Mouse (Mus musculus): Measurements from ENCODE around the gene Rassf8. TPM values are rescaled to one million over a fixed set of nuclear protein-coding genes. Genes with fewer than 3 reads are reported as not detected.

Gene Rassf8
- polyA plus RNA-seq, 1 experiment from 2014 or later = 10.6 TPM

GRCm38 (mm10) chr6:145750394-145750793 lies 3.8 kb downstream of the Rassf8 start:
- Histone ChIP-seq H3K36me3 (peaks cover 19% of the 10 kb centered on the region), H3K9me3 (replicated peaks) (no peaks in the 10 kb centered on the region), H3K9ac (no peak overlapping the region), H3K4me3 (no peak overlapping the region), H3K4me2 (no peak overlapping the region), H3K27ac (ENCODE audit: poor library complexity, severe bottlenecking) (no peak overlapping the region), H3K27me3 (replicated peaks) (no peaks in the 10 kb centered on the region), H3K4me1 (replicated peaks) (peaks cover 39% of the 10 kb centered on the region)
- 83% methylated on average over 3 of the region's 3 CpGs for WGBS
- ATAC-seq (ENCODE audit: insufficient number of reproducible peaks, low FRiP score) = no peak

GRCm38 (mm10) chr6:145753296-145753695 lies 6.7 kb downstream of the Rassf8 start:
- Histone ChIP-seq H3K4me2 (no peak overlapping the region), H3K4me1 (replicated peaks) (peaks cover 63% of the 10 kb centered on the region), H3K36me3 (peaks cover 21% of the 10 kb centered on the region), H3K9ac (no peak overlapping the region), H3K27ac (ENCODE audit: poor library complexity, severe bottlenecking) (no peak overlapping the region; the same call in 1 of the 2 replicates), H3K4me3 (no peak overlapping the region), H3K27me3 (replicated peaks) (no peaks in the 10 kb centered on the region), H3K9me3 (replicated peaks) (no peaks in the 10 kb centered on the region)
- whole genome bisulfite sequencing = 80% methylated on average over 6 of the region's 6 CpGs
- no peak for ATAC-seq (ENCODE audit: insufficient number of reproducible peaks, low FRiP score)

GRCm38 (mm10) chr6:145754416-145754815 lies 7.9 kb downstream of the Rassf8 start:
- Histone ChIP-seq H3K27ac (ENCODE audit: poor library complexity, severe bottlenecking) (no peak overlapping the region), H3K36me3 (peaks cover 21% of the 10 kb centered on the region), H3K9me3 (replicated peaks) (no peaks in the 10 kb centered on the region), H3K4me1 (replicated peaks) (peaks cover 69% of the 10 kb centered on the region), H3K9ac (no peak overlapping the region), H3K4me3 (no peak overlapping the region), H3K27me3 (replicated peaks) (no peaks in the 10 kb centered on the region), H3K4me2 (no peak overlapping the region)
- ATAC-seq (ENCODE audit: insufficient number of reproducible peaks, low FRiP score) = no peak
- 59% methylated on average over 6 of the region's 6 CpGs for WGBS

GRCm38 (mm10) chr6:145755942-145756639 lies 9.5 kb downstream of the Rassf8 start:
- Histone ChIP-seq H3K27ac (ENCODE audit: poor library complexity, severe bottlenecking) (0 out of 2 replicates have a peak overlapping the region, but pooled peaks have one; percentile 45), H3K36me3 (peaks cover 9% of the 10 kb centered on the region; the same call in 1 of the 2 replicates), H3K4me1 (replicated peaks) (peaks cover 86% of the 10 kb centered on the region), H3K9me3 (replicated peaks) (no peaks in the 10 kb centered on the region), H3K9ac (0 out of 2 replicates have a peak overlapping the region, but pooled peaks have one; percentile 11), H3K4me3 (no peak overlapping the region), H3K27me3 (replicated peaks) (no peaks in the 10 kb centered on the region), H3K4me2 (no peak overlapping the region)
- ATAC-seq (ENCODE audit: insufficient number of reproducible peaks, low FRiP score) = no peak
- WGBS = 72% methylated on average over 14 of the region's 14 CpGs

GRCm38 (mm10) chr6:145756640-145757005 lies 10.1 kb downstream of the Rassf8 start:
- Histone ChIP-seq H3K27ac (ENCODE audit: poor library complexity, severe bottlenecking) (no peak overlapping the region), H3K4me1 (replicated peaks) (peaks cover 91% of the 10 kb centered on the region), H3K4me3 (no peak overlapping the region), H3K4me2 (no peak overlapping the region), H3K9ac (no peak overlapping the region), H3K27me3 (replicated peaks) (no peaks in the 10 kb centered on the region), H3K9me3 (replicated peaks) (no peaks in the 10 kb centered on the region), H3K36me3 (peaks cover 8% of the 10 kb centered on the region; the same call in 1 of the 2 replicates)
- WGBS = 84% methylated on average over 6 of the region's 6 CpGs
- no peak for ATAC-seq (ENCODE audit: insufficient number of reproducible peaks, low FRiP score)

- WGBS = 67% methylated on average over 3 of the region's 3 CpGs
- H3K4me1 ChIP-seq (replicated peaks) = peaks cover 97% of the 10 kb centered on the region
- no peak overlapping the region for H3K9ac ChIP-seq
- H3K4me2 ChIP-seq = no peak overlapping the region
- peaks cover 8% of the 10 kb centered on the region; the same call in 1 of the 2 replicates for H3K36me3 ChIP-seq
- H3K27ac ChIP-seq (ENCODE audit: poor library complexity, severe bottlenecking) = no peak overlapping the region
- no peaks in the 10 kb centered on the region for H3K9me3 ChIP-seq (replicated peaks)
- H3K27me3 ChIP-seq (replicated peaks) = no peaks in the 10 kb centered on the region
- no peak overlapping the region for H3K4me3 ChIP-seq
- no peak for ATAC-seq (ENCODE audit: insufficient number of reproducible peaks, low FRiP score)
These were observed 10.8 kb downstream of the Rassf8 start for GRCm38 (mm10) chr6:145757346-145757745.

- H3K27ac ChIP-seq (ENCODE audit: poor library complexity, severe bottlenecking) = peak overlapping the region; percentile 98
- 36% methylated on average over 10 of the region's 10 CpGs for WGBS
- peaks cover 97% of the 10 kb centered on the region for H3K4me1 ChIP-seq (replicated peaks)
- H3K4me2 ChIP-seq = no peak overlapping the region
- H3K9ac ChIP-seq = peak overlapping the region; percentile 24; the same call in 1 of the 2 replicates
- H3K9me3 ChIP-seq (replicated peaks) = no peaks in the 10 kb centered on the region
- H3K4me3 ChIP-seq = no peak overlapping the region
- ATAC-seq (ENCODE audit: insufficient number of reproducible peaks, low FRiP score) = 0 out of 2 replicates have a peak, but pooled peaks have one; percentile 47
- H3K27me3 ChIP-seq (replicated peaks) = no peaks in the 10 kb centered on the region
- H3K36me3 ChIP-seq = peaks cover 8% of the 10 kb centered on the region; the same call in 1 of the 2 replicates
These were observed 12.1 kb downstream of the Rassf8 start for GRCm38 (mm10) chr6:145758685-145759084.

- Histone ChIP-seq H3K4me2 (no peak overlapping the region), H3K9ac (no peak overlapping the region), H3K9me3 (replicated peaks) (no peaks in the 10 kb centered on the region), H3K4me1 (replicated peaks) (peaks cover 99% of the 10 kb centered on the region), H3K27me3 (replicated peaks) (no peaks in the 10 kb centered on the region), H3K27ac (ENCODE audit: poor library complexity, severe bottlenecking) (peak overlapping the region; percentile 98), H3K36me3 (peaks cover 8% of the 10 kb centered on the region; the same call in 1 of the 2 replicates), H3K4me3 (no peak overlapping the region)
- no peak for ATAC-seq (ENCODE audit: insufficient number of reproducible peaks, low FRiP score)
- WGBS = 53% methylated on average over 2 of the region's 2 CpGs
These were observed 12.9 kb downstream of the Rassf8 start for GRCm38 (mm10) chr6:145759432-145759831.

GRCm38 (mm10) chr6:145760246-145761016 lies 13.9 kb downstream of the Rassf8 start:
- Histone ChIP-seq H3K36me3 (peaks cover 1% of the 10 kb centered on the region; the same call in 1 of the 2 replicates), H3K27ac (ENCODE audit: poor library complexity, severe bottlenecking) (peak overlapping the region; percentile 98), H3K9ac (peak overlapping the region; percentile 45), H3K9me3 (replicated peaks) (no peaks in the 10 kb centered on the region), H3K4me1 (replicated peaks) (peaks cover 98% of the 10 kb centered on the region), H3K27me3 (replicated peaks) (no peaks in the 10 kb centered on the region), H3K4me3 (no peak overlapping the region), H3K4me2 (peak overlapping the region; percentile 27; the same call in 1 of the 2 replicates)
- no peak for ATAC-seq (ENCODE audit: insufficient number of reproducible peaks, low FRiP score)
- WGBS = 26% methylated on average over 4 of the region's 4 CpGs

- 63% methylated on average over 3 of the region's 3 CpGs for WGBS
- H3K9ac ChIP-seq = no peak overlapping the region
- no peak overlapping the region for H3K4me2 ChIP-seq
- no peaks in the 10 kb centered on the region for H3K9me3 ChIP-seq (replicated peaks)
- peaks cover 93% of the 10 kb centered on the region for H3K4me1 ChIP-seq (replicated peaks)
- H3K27ac ChIP-seq (ENCODE audit: poor library complexity, severe bottlenecking) = peak overlapping the region; percentile 98
- H3K36me3 ChIP-seq = no peaks in the 10 kb centered on the region
- no peak for ATAC-seq (ENCODE audit: insufficient number of reproducible peaks, low FRiP score)
- H3K4me3 ChIP-seq = no peak overlapping the region
- H3K27me3 ChIP-seq (replicated peaks) = no peaks in the 10 kb centered on the region
These were observed 14.8 kb downstream of the Rassf8 start for GRCm38 (mm10) chr6:145761151-145761935.

All from heart, embryonic 12.5 days (tissue).